Mouse (Mus musculus): Measurements from ENCODE around the gene Kcnd3. TPM values are rescaled to one million over a fixed set of nuclear protein-coding genes. Genes with fewer than 3 reads are reported as not detected.

Kcnd3 gene
- polyA plus RNA-seq, 1 experiment = not detected

DNA sequence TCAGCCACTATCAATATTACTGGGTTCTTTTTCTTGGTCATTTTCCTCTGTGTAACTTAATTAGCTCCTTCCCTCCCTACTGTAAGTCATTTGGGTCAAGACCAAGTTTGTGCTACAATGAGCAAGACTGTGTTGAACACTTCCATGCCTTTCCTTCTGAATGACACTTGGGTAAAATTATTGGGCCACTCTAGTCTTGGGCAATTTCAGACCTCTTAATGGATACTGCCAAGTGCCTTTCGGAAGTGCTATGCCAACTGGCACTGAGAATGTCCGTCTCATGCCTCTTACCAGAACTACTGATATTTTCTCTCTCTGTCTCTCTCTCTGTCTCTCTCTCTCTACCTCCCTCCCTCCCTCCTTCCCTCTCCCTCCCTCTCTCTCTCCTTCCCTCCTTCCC is 173.8 kb downstream of the Kcnd3 start:
- TF ChIP-seq GATA1 (IDR thresholded peaks at IDR 0.05; ENCODE audit: borderline replicate concordance, low read length) (no peak), FLI1 (IDR thresholded peaks at IDR 0.05; ENCODE audit: low read length) (no peak)
- Histone ChIP-seq H3K4me3 (replicated peaks) (no peak overlapping the region), H3K4me1 (peaks cover 6% of the 10 kb centered on the region; the same call in 1 of the 2 replicates), H3K9me3 (no peaks in the 10 kb centered on the region), H3K27me3 (replicated peaks) (peaks cover 30% of the 10 kb centered on the region), H3K36me3 (replicated peaks; ENCODE audit: low read length) (no peaks in the 10 kb centered on the region)

DNA sequence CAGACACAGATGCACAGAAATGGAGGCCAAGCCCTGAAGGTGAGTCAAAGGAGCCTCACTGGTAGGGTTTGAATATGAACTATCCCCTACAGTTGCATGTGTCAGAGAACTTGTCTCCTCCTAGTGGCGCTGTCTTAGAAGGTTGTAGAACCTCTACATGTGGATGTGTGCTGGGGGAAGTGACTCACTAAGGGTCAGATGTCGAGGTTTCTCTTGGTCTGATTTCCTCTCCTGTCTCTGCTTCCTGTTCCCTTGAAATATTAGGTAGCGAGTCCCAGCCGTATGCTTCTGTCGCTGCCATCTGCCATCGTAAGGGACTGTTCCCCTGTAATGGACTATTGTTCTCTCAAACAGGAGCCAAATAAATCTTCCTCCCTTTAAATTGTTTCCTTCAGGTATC is 175.1 kb downstream of the Kcnd3 start:
- Histone ChIP-seq H3K27me3 (replicated peaks) (peaks cover 34% of the 10 kb centered on the region), H3K9me3 (no peaks in the 10 kb centered on the region), H3K4me1 (peaks cover 6% of the 10 kb centered on the region; the same call in 1 of the 2 replicates), H3K36me3 (replicated peaks; ENCODE audit: low read length) (no peaks in the 10 kb centered on the region), H3K4me3 (replicated peaks) (no peak overlapping the region)
- TF ChIP-seq GATA1 (IDR thresholded peaks at IDR 0.05; ENCODE audit: borderline replicate concordance, low read length) = no peak
- no peak for TF ChIP-seq FLI1 (IDR thresholded peaks at IDR 0.05; ENCODE audit: low read length)

DNA sequence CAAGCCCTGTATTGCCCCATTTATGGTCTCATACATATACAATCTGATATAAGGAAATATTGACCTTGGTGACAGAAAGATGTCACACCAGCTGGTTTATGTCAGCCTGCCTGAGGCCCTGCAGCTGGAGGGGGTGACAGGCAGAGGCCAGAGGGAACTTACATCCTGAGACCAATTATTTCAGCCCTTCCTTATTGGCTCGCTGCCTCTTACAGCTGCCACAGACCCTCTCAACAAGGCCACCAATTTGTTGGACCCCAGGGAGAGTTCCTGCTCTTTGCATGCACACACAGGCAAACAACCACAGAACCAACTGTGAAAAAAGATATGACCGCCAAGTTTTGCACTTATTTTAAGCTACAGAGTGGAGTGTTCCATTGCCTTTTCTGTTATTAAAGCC is 180.2 kb downstream of the Kcnd3 start:
- no peak for TF ChIP-seq GATA1 (IDR thresholded peaks at IDR 0.05; ENCODE audit: borderline replicate concordance, low read length)

DNA sequence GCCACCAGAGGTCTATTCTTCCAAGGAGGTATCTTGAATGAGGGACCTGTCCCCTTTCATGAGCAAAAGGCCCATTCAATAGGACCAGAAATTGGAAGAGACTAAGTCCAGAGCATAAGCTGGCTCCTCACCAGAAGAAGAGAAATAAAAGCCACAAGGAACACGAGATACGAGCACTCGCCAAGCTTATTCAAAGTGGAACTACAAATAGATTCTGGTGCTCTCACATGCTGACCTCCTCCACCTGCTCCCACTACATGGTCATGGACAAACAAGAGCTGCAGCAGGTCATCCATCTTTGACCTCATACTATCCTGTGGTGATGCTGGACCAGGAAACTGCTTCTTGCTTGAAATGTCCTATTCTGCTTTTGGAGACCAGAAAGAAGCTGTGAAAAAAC is 180.9 kb downstream of the Kcnd3 start:
- Histone ChIP-seq H3K27me3 (replicated peaks) (peaks cover 22% of the 10 kb centered on the region), H3K9me3 (no peaks in the 10 kb centered on the region), H3K4me3 (replicated peaks) (no peak overlapping the region), H3K4me1 (no peaks in the 10 kb centered on the region), H3K36me3 (replicated peaks; ENCODE audit: low read length) (no peaks in the 10 kb centered on the region)
- TF ChIP-seq GATA1 (IDR thresholded peaks at IDR 0.05; ENCODE audit: borderline replicate concordance, low read length) (no peak), FLI1 (IDR thresholded peaks at IDR 0.05; ENCODE audit: low read length) (no peak)

More for the DNA sequence above, 180.2 kb downstream of the Kcnd3 start:
- H3K4me3 ChIP-seq (replicated peaks) = no peak overlapping the region
- peaks cover 4% of the 10 kb centered on the region; the same call in 1 of the 2 replicates for H3K4me1 ChIP-seq
- no peaks in the 10 kb centered on the region for H3K9me3 ChIP-seq
- H3K36me3 ChIP-seq (replicated peaks; ENCODE audit: low read length) = no peaks in the 10 kb centered on the region
- peaks cover 30% of the 10 kb centered on the region for H3K27me3 ChIP-seq (replicated peaks)

DNA sequence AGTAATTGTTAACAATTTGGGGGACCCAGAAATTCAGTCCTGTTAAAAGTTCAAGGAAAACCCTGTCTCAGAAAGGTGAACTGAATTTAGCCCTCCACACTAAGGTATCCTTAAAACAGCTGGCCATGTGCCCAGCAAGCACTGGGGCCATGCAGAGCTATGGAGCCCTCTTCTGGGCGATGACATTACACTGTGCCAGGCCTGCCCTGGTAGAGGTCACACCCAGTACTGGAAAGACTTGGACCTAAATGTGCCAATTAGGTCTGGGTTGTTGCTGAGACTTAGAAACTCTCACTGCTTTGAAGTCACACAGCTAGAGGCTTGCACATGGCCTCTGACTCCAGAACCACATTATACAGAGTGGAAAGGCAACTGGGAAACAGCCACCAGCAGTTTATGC is 190.1 kb downstream of the Kcnd3 start:
- peaks cover 3% of the 10 kb centered on the region for H3K4me1 ChIP-seq
- H3K36me3 ChIP-seq (replicated peaks; ENCODE audit: low read length) = no peaks in the 10 kb centered on the region
- H3K4me3 ChIP-seq (replicated peaks) = no peak overlapping the region
- H3K9me3 ChIP-seq = no peaks in the 10 kb centered on the region
- peaks cover 39% of the 10 kb centered on the region for H3K27me3 ChIP-seq (replicated peaks)
- TF ChIP-seq GATA1 (IDR thresholded peaks at IDR 0.05; ENCODE audit: borderline replicate concordance, low read length) = no peak
- no peak for TF ChIP-seq FLI1 (IDR thresholded peaks at IDR 0.05; ENCODE audit: low read length)

DNA sequence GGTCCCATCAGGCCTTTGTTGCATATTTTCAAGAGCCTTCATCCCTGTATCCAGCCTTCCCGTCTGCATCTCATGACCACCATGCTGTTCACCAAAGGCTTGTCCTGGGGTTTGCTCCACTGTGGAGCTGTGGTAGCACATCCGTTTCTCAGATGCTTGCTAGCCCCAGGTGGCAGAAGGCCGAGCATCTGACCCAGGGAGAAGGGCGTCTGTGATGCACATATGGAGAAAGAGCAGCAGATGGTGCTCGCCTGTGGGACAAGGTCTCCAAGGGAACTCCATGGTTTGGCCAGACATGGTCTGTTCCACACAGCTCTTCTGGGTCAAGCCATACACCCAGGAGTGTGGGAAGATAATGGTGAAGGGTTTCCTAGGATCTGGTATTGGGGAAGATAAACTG is 191.4 kb downstream of the Kcnd3 start:
- Histone ChIP-seq H3K9me3 (no peaks in the 10 kb centered on the region), H3K4me3 (replicated peaks) (no peak overlapping the region), H3K27me3 (replicated peaks) (peaks cover 47% of the 10 kb centered on the region), H3K4me1 (peaks cover 3% of the 10 kb centered on the region), H3K36me3 (replicated peaks; ENCODE audit: low read length) (no peaks in the 10 kb centered on the region)
- no peak for TF ChIP-seq GATA1 (IDR thresholded peaks at IDR 0.05; ENCODE audit: borderline replicate concordance, low read length)
- TF ChIP-seq FLI1 (IDR thresholded peaks at IDR 0.05; ENCODE audit: low read length) = no peak

DNA sequence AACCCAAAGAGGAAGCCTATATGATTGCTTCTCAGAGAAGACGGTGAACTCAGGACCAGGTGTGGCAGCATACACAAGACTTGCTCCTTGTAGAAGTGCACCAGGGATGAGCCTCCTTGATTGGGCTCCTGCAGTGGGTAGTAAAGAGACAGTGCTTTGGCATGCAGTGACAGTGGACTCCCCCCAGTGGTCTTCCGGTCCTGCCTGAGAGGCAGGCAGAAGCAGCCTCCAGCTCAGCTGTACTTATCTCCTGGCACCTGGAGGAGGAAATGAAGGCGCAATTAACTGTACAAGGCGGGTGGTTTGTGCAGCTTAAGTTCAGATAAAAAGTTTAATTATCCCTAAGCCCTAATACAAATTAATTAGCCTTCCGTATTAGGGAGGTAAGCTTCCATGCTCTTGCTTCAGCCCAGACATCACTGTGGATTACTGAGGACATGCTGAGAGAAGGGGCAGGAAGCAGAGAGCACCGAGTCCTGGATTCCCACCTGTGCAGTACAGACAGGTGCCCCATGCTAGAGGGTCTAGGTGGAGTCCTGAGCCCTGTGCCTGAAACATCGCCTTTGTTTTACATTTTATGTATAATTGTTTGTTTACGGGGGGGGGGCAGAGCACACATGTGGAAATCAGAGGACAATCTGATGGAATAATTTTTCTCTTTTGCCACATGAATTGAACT is 196.9 kb downstream of the Kcnd3 start:
- Histone ChIP-seq H3K27me3 (replicated peaks) (peaks cover 46% of the 10 kb centered on the region), H3K4me1 (peaks cover 18% of the 10 kb centered on the region), H3K36me3 (replicated peaks; ENCODE audit: low read length) (no peaks in the 10 kb centered on the region), H3K9me3 (no peaks in the 10 kb centered on the region), H3K4me3 (replicated peaks) (no peak overlapping the region)
- TF ChIP-seq FLI1 (IDR thresholded peaks at IDR 0.05; ENCODE audit: low read length) (no peak), GATA1 (IDR thresholded peaks at IDR 0.05; ENCODE audit: borderline replicate concordance, low read length) (no peak)

DNA sequence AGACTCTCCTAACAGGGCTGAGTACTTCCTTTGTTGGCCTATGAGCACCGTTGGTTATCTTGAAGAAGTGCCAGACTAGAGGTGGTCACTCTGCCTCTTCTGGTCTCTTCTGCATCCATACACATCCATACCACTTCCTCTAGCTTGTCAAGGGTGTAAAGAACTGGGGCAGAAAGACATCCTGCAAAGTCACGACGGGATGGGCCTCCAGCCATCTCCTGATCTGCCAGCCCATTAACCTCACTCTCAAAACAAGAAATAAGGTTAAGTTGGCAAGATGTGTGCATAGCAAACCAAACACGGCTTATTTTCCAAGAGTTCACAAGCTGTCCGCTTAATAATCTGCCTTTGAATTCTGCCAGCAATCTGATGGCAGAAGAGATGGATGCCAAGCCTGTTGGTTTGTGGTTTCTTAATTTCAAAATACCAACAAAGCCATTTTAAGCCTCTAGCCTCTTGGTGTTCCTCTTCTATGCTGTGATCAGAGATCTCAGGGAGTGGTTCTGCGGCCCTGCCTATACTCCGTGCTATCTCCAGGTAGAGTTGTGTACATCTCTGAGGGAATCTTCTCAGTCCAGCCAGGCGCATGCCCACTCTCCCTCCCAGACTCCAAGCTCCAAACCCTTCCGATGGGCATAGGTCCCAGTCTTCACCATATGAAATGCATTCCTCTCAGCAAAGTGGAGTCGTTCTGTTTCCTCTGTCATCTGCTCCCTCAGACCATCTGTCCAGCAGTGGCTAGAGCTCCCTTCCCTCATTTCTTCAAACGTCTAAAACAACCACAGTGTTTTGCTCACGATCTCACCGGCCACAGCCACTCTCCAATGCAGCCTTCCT is 201.6 kb downstream of the Kcnd3 start:
- TF ChIP-seq FLI1 (IDR thresholded peaks at IDR 0.05; ENCODE audit: low read length) (no peak), GATA1 (IDR thresholded peaks at IDR 0.05; ENCODE audit: borderline replicate concordance, low read length) (no peak)
- H3K4me3 ChIP-seq (replicated peaks) = no peak overlapping the region
- H3K27me3 ChIP-seq (replicated peaks) = peaks cover 26% of the 10 kb centered on the region
- H3K9me3 ChIP-seq = peaks cover 19% of the 10 kb centered on the region
- peaks cover 39% of the 10 kb centered on the region for H3K4me1 ChIP-seq
- H3K36me3 ChIP-seq (replicated peaks; ENCODE audit: low read length) = no peaks in the 10 kb centered on the region

DNA sequence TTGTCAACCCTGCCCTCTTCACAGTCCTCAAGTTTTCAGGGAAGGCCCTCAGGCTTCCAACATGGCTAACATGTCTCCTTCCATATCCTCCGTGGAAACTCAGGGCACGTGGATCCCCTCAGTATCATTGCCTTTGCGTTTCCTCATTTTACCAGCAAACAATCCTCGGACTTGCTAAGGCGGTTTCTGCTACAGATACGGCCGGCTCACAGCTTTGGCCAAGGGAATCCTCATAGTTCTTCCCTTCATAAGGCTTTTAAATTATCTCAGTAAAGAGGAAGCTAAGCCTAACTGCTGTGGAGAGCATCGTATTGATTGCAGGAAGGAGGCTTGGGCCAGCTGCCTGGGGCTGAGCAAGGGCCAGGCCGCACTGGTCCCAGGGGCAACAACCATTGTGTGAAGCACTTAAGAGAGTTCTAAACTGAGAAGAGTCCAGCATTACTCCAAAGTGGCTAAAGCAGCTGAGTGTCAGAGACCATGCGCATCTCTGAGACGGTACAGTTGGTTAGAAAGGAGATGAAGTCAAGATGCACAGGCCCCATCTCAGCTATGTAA is 203.0 kb downstream of the Kcnd3 start:
- Histone ChIP-seq H3K4me1 (peaks cover 42% of the 10 kb centered on the region), H3K4me3 (replicated peaks) (no peak overlapping the region), H3K9me3 (peaks cover 19% of the 10 kb centered on the region), H3K36me3 (replicated peaks; ENCODE audit: low read length) (no peaks in the 10 kb centered on the region), H3K27me3 (replicated peaks) (peaks cover 21% of the 10 kb centered on the region)
- TF ChIP-seq GATA1 (IDR thresholded peaks at IDR 0.05; ENCODE audit: borderline replicate concordance, low read length) (no peak), FLI1 (IDR thresholded peaks at IDR 0.05; ENCODE audit: low read length) (no peak)

DNA sequence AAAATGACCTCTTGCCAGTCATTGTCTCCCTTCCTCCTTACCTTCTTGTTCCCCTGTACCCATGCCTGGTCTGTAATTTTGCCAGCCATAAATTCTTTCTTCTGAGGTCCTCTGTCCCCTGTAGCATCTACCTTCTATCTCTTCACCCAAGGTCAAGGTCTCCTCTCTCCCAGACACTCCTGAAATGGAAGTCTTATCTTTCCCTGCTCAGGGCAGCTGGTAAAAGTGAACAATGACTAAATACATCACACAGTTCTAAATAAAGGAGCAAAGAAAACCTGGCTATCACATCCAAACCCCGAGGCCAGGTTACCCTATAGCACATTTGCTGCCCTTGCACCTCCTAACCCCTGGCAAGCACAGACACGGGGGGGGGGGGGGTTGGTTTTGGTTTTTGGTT is 208.4 kb downstream of the Kcnd3 start:
- H3K27me3 ChIP-seq (replicated peaks) = peaks cover 19% of the 10 kb centered on the region
- H3K4me1 ChIP-seq = peaks cover 25% of the 10 kb centered on the region
- H3K36me3 ChIP-seq (replicated peaks; ENCODE audit: low read length) = no peaks in the 10 kb centered on the region
- H3K4me3 ChIP-seq (replicated peaks) = no peak overlapping the region
- peaks cover 14% of the 10 kb centered on the region for H3K9me3 ChIP-seq
- TF ChIP-seq FLI1 (IDR thresholded peaks at IDR 0.05; ENCODE audit: low read length) (no peak), GATA1 (IDR thresholded peaks at IDR 0.05; ENCODE audit: borderline replicate concordance, low read length) (no peak)

Data from megakaryocyte, embryonic 14.5 days (primary cell).